Mouse (Mus musculus) thymus, adult 2 months (tissue): ENCODE results near the gene Brpf1.

Experiments used
- CTCF ChIP-seq: fragments of 200-500 bp; IDR thresholded peaks from 2 replicates; pipeline ENCODE4 v1.5.1; 2012; ENCODE audit warnings: mild to moderate bottlenecking, control low read depth, low read length, moderate library complexity, borderline replicate concordance; ENCODE audit not compliant: control insufficient read depth, poor library complexity, insufficient read depth; ENCODE audit errors: extremely low read depth
- POLR2A ChIP-seq: fragments of 200-500 bp; IDR thresholded peaks from 2 replicates; pipeline ENCODE4 v1.6.1; 2012; ENCODE audit warnings: mild to moderate bottlenecking, low read length, control low read depth, moderate library complexity; ENCODE audit not compliant: control insufficient read depth, poor library complexity, insufficient read depth; ENCODE audit errors: extremely low read depth

DNA sequence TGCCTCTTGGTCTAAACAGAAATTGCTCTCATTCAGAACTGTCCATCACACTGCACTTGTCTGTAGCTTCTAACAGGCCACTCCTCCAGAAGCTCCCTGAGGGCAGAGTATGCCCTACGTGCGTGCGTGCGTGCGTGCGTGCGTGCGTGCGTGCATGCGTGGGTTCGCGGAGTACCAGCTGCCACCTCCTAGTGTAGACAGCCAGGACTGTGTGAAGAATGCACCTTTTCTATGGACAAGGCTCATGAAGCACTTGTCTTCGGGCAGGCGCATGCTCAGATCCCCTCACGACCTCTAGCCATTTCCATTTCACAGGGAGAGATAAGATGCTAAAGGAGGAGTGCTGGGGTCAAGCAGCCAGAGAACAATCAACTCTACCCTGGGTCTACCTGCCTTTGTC lies 17.6 kb upstream of the Brpf1 start:
- TF ChIP-seq CTCF (no peak), POLR2A (no peak)
